Mouse (Mus musculus) adrenal gland, postnatal 36 days (tissue): ENCODE results near the gene Fat3. TPM values are rescaled to one million over a fixed set of nuclear protein-coding genes. Genes with fewer than 3 reads are reported as not detected.

Experiments
- DNase-seq, 2 experiments: peaks; one replicate each; pipeline ENCODE4 v3.0.0; 2021; ENCODE audit warnings: mixed read lengths in 1 of 2
- total RNA-seq, 2 experiments: library from RNA; stranded (reverse); gene quantifications; 2 replicates each; pipeline ENCODE4 v1.2.3; 2021

Gene Fat3
- total RNA-seq, 2 experiments from 2014 or later, result 3.2 to 5.0 TPM

GRCm38 (mm10) chr9:16310305-16310704, 190.8 kb downstream of the Fat3 start:
- DNase-seq, result no peak

DNA sequence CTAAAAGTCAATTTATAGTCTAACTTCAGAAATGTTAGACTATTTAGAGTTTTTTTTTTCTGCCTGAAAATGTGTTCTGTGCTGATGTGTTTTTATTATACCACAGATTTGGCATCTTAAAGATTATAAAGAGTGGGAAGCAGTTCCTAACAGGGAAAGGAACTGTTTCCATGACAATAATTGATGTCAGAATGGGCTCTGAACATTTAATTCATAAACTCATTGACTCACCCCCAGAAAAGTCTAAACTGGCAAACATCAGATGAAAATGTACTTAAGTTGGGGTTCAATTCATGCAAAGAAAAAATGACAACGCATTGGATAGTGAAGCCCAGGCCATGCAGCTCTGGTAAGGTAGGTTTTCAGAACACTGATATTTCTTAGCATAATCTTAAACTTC, 193.3 kb downstream of the Fat3 start:
- no peak for DNase-seq

DNA sequence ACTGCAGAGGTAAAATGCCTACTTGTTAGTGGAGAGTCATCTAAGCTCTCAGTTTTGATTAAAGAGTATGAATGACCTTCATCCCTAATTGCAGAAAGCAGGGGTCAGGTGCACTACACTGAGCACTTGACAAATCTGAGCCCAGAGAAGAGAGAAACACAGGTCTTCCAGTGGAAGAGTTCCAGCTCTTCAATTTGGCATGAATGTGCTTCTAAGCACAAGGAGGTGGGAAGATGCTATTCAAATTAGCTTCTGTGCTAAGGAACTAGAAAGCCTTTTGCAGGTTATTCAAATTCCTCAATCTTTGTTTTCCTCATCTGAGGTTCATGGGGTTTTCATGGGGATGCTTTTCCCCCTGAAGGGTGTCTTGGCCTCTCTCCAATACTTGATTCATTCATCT, 194.9 kb downstream of the Fat3 start:
- DNase-seq, result no peak

- no peak for DNase-seq
Measured at GRCm38 (mm10) chr9:16305396-16306086, 195.5 kb downstream of the Fat3 start.

GRCm38 (mm10) chr9:16304949-16305348, 196.1 kb downstream of the Fat3 start:
- DNase-seq, result no peak

DNA sequence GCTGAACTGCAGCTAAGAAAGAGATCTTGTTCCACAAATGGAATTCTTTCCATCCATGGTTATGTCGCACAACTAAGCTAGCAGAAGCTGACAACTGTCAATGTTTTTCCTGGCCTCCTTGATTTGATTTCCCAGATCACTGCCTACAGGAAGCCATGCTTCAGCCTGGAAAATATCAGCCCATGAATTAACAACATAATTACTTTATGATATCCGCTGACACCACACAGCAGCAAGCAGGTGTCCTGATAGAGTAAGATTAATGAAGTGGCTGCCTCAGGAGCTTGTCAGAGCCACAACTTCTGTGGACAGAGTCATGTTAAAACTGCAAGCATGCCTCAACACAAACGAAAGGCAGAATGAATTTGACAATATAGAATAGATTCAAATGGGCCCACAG, 198.6 kb downstream of the Fat3 start:
- DNase-seq, result no peak

GRCm38 (mm10) chr9:16297935-16298334, 203.2 kb downstream of the Fat3 start:
- DNase-seq, result no peak

- no peak for DNase-seq
Measured at GRCm38 (mm10) chr9:16293928-16294806, 206.9 kb downstream of the Fat3 start.

DNA sequence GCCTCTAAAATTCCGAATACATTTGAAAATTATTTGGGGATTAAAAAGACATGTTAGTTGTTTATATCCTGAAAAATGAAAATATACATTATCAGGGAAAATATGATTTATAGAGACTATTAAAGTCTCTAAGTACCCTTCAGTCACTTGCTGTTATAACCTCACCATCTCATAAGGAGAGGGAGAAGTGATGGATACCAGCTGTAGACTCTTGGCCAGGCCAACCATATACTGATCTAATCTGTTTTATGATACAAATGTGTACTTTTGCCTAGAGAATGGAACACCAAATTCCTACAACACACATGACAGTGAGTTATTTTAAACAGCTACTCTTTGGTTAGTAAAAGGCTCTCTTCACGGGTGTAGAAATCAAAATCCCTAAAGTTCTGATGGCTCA, 208.6 kb downstream of the Fat3 start:
- no peak for DNase-seq

- DNase-seq, result peak; percentile 12 to 24
Measured at GRCm38 (mm10) chr9:16290911-16291310, 210.2 kb downstream of the Fat3 start.

DNA sequence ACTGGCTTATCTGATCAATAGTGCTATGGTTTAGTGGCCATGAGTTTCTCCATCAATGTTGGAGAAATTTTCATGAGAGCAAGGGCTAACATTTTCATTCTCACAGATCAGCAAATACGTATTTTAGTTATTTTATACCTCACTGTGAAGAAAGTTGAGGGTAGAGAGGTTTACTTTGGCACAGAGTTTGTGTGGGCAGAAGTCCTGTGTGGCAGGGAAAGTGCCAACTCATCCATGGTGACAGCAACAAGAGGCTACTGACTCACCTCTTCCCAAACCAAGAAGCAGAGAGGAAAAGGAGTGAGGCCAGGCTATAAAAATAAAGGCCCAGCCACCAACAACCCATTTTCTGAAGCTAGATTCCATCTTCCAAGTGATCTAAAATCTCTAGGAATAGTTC, 218.1 kb downstream of the Fat3 start:
- DNase-seq, result no peak

DNA sequence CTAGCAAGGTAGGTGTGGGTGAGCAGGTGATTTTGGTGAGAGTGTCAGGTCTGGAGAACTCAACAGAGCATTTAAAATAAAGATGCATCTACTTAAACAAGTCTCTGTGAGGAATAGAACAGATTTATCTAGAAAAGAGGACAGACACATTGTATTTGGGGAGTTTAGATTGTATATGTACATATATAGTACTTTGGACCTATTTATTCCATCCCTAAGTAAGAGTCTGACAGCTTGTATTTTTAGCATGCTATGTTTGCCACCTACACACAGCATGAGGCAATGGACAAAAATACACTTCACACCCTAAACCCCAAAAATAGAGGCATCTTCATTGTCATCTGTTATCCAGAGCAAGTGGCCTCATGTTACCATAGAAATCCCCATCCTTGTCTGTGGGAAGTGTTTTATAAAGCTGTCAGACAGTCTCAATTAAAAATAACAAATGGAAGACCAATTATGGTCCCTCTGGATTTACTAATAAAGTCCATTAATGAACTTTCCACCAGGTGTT, 218.7 kb downstream of the Fat3 start:
- no peak for DNase-seq

GRCm38 (mm10) chr9:16275589-16275988, 225.5 kb downstream of the Fat3 start:
- DNase-seq, result no peak

GRCm38 (mm10) chr9:16274130-16274529, 227.0 kb downstream of the Fat3 start:
- no peak for DNase-seq

DNA sequence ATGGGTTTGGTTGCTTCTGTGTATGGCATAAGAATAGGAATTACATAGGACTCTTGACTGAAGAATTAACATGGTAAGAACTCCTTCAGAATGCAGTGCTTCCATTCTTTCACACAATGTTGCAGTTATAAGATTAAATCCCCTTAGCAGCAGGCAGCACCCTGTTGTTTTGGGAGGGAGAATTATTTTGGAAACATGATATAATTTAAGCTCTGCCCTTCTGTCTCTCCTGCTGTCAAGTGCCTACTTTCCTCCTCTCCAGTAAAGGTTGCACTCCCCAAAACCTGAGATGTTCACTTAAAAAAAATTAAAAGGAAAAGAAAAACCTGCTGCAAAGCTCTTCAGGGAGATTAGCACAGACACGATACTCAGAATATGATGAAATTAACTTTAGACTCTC, 228.3 kb downstream of the Fat3 start:
- DNase-seq, result no peak

GRCm38 (mm10) chr9:16270768-16271114, 230.3 kb downstream of the Fat3 start:
- no peak for DNase-seq

DNA sequence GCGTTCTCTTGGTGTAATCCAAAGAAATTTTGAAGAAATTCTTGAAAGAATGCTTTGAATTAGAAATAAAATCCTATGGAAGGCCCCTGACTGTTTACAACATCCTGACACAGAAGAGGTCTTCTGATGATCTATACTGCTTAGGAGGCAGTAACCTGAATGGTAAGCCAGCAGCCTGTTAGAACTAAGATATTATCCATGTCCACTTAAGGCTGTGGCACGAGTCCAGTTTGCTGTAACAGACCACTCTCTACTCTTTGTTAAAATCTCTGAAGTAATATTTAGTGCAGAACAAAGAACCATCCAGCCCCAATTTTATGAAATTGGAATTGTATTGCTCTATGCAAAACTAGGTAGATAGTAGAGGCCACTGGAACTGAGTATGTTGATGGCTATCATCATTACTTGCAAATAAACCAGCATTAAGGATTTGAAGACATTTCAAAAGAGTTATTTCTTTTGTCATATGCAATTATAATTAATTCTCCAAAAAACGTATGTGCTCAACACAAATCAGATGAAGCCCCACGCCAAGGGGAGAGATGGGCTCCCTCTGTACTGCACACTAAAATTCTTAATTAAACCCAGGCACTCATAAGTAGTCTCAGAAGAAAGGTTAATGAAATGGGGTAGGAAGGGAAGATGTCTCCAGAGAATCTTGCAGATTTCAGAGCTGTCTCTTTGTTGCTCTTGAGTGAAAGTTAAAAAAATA, 230.9 kb downstream of the Fat3 start:
- no peak for DNase-seq

DNA sequence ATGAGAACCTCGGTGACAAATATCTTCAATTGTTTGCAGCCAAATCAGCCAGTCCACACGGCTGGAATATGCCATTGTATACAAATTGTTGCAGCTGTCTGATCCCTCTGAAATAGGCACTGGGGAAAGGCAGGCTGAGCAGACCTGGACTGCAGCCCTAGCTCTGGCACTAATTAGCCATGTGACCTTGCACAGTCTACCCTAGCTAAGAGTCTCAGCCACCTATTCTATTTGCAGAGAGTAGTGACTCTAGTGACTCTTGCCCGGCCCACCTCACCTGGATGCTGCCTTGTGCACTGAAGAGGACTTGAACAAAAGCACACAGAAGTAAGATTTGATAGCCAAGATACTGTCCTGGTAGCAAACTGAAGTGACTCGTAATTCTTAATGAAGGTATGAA, 235.6 kb downstream of the Fat3 start:
- DNase-seq, result no peak

- DNase-seq, result no peak
Measured at GRCm38 (mm10) chr9:16257241-16257840, 243.7 kb downstream of the Fat3 start.

GRCm38 (mm10) chr9:16256577-16257207, 244.4 kb downstream of the Fat3 start:
- no peak for DNase-seq

- no peak for DNase-seq
Measured at GRCm38 (mm10) chr9:16246741-16247140, 254.3 kb downstream of the Fat3 start.

DNA sequence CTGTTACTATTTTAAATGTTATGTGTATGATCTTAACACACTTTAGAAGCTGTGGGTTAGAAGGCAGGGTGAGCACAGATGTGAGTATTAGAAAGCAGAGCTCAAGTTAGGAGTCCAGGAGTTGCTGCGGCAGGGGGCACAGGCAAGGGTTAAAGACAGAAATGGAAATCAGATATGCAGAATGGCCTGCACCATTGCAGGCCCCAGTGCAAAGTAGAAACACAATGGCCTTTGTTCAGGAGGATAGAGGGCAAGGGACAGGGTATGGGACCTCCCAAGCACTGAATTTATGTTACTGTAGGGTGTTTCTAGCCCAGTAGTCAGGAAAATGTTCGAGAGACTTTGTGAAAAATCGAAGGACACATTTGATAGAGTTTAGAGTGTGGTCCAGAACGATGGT, 269.5 kb downstream of the Fat3 start:
- no peak for DNase-seq
